Mouse (Mus musculus) hindlimb bud, embryonic 11.5 days (tissue): ENCODE results near the gene Inpp5a.
"Not testable (repeated sequence)": the region's sequence is repeated elsewhere in the genome, so short reads cannot be mapped to it uniquely, and the experiment has no call there.

ENCODE experiments used
- DNase-seq: peaks from one replicate; pipeline ENCODE4 v3.0.0-alpha.2; 2012; ENCODE audit warnings: low read depth, low spot score; ENCODE audit errors: extremely low spot score

The Inpp5a gene

DNA sequence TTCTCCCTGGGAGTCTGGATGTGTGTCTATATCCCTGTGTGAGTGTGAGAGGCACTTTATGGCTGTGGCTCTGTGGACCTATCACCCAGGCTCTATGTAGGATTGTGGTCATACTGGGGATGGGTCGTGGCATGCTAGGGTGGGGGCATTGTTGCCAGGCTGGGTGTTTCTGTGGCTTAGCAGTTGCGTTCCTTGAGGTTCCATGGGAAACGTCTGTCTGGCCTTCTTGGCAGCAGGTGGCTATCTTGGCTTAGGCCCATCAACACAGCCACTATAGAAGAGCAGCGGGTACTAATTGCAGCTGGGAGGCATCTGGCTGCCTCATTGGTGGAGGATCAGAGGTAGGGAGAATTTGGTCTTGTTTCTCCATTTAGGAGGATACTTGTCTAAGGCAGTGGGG, 10.7 kb downstream of the Inpp5a start:
- no peak for DNase-seq

DNA sequence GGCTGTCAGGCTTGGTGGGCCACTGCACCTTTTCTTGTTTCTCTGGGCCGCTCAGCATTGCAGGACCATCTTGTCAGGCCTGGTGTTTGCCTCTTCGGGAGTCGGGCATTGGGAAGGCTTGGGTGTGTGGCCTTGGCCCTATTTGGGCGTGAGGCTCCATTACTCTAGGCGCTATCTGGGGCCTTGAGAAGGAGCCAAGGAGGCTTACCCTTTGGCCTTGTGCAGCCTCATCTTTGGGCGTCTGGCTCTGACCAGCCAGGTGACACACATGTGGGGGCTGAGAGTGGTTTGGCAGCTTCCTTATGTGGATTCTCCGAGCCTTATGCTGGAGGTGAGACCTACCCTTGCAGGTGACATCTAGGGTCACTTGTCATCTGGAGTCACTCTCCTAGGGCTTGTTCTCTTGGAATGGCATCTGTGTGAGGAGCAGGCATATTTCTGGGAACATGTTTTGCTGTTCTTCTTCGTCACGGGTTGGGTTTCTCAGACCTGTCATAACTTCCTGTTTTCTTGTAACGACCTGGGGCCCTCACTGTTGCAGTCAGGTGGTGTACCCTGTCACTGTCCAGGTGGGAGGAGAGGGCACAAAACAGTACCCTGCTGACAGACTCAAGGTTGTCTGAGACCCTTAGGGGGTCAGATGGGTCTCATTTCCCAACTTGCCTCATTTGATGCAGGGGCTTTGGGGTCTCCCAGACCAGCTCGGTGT, 11.2 kb downstream of the Inpp5a start:
- no peak for DNase-seq

DNA sequence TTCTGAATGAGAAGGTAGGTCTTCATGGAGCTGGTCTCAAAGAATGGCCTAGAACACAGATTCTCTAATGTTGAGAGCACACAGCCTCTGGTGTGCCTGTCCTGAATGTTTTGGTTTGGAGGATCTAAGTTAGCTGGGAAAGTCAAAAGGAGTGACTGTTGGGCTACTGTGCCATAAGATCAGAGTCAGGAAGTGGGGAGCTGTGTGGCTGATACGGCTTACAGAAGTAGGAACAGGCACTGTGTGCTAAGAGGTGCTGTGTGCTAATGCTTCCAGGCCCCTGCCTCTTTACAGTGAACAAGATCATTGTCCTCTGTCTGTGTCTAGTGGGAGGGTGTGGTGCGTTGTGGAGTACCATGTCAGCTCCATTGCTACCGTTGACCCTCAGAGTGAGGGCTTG, 12.0 kb downstream of the Inpp5a start:
- no peak for DNase-seq

DNA sequence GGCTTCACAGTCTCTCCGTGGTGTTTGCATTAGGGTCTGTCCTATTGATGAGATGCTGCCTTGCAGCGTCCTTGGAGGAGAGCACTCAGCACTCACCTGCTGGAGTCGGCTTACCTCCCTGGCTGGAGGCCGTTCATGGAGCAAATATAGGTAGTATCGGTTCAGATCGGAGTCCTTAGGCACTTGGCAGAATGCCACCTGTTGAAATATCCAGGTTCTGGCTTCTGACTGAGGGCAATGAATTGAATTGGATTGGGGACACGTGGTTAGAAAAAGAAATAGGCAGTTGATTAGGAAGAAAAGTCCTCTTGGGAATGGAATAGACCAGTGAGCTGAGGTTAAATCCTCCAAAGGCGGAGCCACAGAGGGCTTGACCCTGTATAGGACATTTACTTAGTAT, 12.9 kb downstream of the Inpp5a start:
- no peak for DNase-seq

DNA sequence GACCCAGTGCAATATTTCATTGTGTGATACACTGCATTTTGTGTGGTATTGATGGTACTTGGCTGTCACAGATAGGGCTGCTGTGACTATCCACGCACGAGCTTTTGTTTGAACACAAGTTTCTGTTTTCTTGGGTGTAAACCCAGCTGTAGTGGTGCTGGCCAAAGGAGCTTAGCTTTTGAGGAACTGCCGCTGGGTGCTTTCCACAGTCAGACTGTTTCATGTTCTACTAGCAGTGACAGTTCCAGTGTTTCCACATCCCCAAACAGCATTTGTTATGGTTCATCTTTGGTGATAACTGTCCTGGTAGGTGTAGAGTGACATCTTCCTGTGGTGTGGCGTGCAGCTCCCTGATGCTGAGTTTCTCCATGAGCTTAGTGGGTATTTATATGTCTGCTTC, 13.8 kb downstream of the Inpp5a start:
- DNase-seq: no peak

DNA sequence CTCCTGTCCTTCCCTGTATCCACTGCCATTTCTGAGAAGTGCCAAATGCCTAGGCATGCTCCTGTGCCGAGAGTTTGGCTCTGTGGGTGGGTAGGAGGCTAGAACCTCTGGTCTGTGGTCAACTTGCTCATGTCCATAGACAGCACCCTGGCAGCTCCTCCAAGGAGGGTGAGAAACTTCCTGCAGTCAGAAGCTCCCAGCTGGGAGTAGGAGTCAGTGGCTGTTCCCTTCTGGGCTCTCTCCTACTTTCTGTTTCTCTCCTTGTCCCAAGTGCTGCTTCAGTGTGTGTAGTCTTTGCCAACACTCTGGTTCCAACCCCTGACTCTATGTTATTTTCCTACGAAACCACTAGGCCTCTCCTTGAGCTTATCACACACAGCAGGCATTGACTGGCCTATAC, 17.7 kb downstream of the Inpp5a start:
- no peak for DNase-seq

DNA sequence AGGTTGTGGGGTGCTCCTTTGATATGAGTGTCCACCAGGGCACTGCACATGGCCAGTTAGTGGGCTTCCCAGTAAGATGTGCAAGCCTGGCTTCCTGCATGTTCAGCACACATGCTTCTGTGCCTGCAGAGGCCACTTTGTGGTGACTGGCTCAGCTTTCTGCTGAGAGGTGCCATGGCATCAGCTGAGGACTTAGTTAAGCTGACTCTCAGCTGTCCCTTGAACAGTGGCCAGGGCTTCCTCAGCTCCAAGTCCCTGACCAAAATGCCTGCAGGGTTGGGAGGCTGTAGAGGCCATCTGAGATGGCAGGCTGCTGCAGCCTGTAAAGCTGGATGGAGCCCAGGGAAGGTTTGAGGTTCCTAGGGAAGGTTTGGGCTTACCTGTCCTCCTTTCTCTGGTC, 19.1 kb downstream of the Inpp5a start:
- DNase-seq: no peak

DNA sequence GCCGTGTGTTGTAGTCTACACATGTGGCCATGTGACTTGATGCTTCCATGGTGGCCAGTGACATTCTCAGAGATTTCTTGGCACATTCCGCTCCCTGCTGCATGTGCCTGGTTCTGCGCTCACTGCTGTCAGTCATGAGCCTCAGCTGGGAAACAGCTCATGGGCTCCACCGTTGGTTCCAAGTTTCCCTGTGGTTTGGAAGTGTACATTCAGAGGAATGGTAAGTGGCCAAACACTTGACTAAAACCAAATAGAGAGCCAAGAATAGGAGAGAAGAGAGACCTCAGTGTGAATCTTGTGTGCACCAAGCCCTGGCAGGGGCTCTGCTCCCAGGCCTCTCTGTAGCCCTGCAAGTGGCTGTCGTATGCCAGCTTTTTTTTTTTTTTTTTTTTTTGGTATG, 21.0 kb downstream of the Inpp5a start:
- DNase-seq: no peak

DNA sequence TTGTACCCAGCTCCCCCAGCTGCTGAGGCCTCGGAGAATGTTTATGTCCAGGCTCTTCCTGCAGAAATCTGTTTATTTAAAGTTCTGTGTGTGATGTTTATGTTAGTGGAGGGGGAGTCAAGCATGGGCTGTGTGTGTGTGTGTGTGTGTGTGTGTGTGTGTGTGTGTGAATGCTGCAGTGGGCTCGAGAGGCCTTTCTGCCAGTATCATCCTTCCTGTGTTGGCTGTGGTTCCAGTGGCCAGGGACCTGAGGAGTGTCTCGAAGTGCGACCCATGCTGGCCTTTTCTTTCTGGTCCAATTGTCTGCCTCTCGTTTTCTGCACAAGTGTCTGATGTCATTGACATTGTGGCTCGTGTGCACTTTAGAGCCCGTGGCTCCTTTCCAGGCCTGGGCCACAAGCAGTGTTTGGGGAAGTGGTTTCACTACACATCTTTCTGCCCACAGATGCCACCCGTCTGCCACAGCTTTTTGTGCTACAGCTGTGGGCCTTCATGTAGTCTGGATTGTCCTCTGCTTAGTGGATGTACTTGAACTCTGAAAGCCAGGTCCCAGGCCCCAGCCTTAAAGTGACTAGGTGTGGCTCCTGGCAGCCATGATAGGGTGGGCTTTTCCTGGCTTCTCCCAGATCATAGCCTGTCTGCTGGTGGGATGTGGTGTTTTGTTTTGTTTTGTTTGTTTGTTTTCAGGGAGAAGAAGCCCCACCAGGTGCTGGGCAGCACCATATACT, 23.5 kb downstream of the Inpp5a start:
- DNase-seq: no peak

DNA sequence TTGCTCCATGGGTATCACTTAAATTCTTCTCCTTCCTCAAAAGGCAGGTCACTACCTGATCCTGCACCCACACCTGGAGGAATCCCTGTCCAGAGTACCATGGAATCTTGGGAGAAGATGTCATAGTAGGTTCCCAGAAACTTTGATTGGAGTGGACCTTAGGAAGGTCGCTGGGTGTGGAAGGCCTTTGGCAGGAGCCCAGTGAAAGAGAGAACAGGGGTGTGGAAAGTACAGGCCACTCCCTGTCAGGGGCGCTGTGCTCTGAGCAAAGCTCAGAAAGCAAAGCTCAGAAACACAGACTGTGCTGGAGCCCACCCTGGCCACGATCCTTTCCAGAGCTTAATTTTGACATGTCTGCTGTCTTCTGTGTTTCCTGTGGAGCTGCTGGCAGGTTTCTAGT, 24.5 kb downstream of the Inpp5a start:
- DNase-seq: no peak

DNA sequence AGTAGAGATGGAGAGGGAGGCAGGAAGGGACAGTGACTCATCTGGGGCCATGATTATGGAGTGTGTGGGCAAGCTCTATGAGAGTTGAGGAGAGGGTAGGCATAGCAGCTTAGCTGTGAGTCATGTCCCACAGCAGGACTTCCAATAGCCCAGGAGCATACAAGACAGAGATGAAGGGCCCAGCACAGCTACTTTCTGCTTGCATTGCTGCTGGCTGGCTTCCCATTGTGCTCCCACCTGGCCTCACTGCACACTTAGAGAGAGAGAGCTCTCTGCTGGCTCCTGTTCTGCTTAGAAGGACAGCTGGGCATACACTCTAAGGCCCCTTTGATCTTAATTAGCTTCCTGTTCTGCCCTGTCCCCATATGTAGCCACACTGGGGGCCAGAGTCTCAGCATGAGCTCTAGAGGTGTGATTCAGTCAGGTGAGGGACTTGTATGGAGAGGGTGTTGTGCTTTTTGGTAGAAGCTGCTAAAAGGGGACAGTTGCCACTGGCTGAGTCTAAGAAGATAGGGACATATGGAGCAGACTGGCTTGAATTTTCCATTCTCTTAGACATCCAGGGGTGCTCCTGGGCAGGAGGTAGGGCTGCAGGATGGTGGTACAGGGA, 26.8 kb downstream of the Inpp5a start:
- DNase-seq: no peak

DNA sequence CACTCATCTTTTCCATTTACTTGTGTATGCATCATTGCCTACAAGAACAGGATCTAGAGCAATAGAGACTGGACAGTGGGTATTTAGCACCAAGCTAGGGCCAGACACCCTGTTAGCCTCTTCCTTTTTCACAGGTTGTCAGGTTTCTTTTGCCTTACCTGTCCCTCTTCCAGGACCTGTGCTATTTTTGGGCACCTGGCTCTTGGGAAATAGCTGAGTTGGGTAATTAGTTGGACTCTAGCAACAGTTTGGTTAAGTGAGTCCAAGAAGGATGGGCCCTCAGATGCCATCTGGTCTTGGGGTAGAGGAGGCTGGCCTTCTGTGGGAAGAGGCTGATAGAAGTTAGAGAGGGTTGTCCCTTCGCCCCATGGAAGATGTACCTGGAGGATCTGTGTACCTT, 29.5 kb downstream of the Inpp5a start:
- DNase-seq: no peak

DNA sequence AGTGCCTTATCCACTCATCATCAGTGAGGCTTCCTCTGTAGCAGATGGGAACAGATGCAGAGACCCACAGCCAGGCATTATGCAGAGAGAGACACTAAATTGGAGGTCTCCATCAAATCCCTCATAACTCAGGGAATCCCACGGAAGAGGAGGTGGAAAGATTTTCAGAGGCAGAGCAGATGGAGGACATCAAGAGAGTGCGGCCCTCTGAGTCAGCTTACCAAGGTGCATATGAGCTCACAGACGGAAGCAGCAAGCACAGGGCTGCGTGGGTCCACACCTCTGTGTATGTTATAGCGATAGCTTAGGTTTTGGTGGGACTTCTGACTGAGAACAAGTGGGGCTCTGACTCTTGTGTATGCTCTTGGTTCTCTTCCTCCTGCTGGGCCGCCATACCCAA, 33.9 kb downstream of the Inpp5a start:
- DNase-seq: no peak

DNA sequence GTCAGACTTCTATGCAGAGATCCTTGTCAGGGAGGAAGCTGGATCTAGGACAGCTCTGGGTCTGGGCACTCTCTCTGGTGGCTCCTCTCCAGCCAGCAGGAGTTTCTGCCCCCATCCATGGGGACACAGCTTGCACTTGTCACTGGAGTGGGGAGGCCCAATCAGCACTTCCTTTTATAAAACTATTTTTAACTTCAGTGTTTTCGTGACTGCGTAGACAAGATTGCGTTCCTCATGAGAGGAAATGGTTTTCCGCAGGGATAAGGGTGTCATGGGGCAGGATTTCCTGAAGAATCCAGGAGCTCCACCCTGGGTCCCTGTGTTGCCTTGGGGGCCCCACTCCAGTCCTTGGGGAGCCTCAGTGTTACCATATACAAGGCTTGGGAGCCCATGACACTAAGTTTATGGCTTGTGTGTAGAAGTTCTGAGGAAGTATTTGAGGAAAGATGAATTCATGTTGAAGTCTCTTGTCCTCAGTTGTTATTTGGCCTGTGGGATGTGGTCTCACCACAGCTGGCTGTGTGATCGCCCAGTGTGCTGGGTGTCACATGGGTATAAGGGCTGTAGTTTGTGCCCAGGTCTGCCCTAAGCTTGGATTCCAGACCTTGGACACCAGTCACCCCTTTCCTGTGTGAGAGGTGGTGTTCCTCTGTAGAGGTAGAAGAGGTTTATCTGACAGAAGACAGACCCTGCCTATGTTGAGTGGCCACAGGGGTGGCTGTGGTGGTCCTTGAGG, 45.4 kb downstream of the Inpp5a start:
- no peak for DNase-seq

DNA sequence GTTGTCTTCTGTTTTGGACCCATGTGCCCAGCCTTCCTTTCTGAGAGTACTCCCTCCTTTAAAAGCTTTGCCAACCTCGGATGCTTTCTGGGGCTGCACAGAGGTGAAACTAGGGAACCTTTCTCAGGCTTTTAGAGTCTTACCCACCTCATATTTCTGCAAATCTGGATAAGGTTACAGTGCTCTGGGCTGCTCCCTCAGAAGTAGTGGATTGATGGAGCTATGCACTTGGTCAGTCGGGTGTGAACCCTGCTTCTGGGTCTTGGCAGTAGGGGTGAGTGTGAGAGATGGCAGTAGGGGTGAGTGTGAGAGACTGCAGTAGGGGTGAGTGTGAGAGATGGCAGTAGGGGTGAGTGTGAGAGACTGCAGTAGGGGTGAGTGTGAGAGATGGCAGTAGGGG, 46.0 kb downstream of the Inpp5a start:
- DNase-seq: not testable (repeated sequence)

DNA sequence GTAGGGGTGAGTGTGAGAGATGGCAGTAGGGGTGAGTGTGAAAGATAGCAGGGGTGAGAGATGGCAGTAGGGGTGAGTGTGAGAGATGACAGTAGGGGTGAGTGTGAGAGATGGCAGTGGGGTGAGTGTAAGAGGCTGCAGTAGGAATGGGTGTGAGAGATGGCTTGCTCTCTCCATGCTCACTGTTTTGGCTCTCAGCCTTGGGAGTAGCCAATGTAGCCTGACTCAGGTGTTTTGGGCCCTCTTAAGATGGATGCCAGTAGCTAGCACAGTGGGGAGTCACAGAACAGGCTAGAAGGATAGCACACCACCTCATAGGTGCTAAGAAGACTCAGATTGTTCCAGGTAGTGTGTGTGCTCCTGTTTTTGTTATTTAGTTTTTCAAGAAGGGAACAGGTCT, 46.8 kb downstream of the Inpp5a start:
- DNase-seq: no peak

DNA sequence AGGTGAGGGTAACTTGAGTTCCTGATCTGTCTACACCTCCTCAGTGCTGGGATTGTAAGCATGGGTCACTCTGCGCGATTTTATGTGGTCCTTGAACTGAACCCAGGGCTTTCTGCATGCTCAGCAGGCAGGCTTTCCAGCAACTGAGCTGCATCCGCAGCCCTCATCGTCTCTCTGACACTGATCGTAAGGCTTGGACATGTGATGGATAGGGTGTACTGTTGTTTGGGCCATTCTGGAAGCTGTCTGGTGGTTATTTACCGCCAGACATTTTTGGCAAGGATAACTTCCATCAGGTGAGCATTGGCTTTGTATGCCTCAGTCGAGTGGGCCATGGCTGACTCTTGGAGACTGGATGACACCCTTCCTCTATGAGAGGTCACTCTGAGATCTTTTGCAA, 48.0 kb downstream of the Inpp5a start:
- DNase-seq: no peak

DNA sequence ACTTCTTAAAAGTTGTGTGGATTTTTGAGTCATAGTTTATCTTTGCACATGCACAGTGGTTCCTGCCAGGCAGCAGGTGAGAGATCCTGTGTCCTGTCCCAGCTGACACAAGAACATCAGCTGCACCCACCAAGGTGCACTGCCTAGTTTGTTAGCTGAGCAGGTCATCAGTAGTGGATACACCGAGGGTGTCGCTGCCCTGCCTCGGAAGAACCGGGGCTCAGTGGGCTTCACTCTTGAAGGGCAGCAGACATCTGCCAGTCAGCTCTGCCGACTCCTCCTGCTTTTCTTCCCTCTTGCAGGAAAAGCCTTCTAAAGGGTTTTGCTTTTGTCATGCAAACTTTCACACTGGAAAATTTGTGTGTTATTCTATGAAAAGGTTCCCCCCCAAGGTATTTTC, 48.6 kb downstream of the Inpp5a start:
- no peak for DNase-seq

DNA sequence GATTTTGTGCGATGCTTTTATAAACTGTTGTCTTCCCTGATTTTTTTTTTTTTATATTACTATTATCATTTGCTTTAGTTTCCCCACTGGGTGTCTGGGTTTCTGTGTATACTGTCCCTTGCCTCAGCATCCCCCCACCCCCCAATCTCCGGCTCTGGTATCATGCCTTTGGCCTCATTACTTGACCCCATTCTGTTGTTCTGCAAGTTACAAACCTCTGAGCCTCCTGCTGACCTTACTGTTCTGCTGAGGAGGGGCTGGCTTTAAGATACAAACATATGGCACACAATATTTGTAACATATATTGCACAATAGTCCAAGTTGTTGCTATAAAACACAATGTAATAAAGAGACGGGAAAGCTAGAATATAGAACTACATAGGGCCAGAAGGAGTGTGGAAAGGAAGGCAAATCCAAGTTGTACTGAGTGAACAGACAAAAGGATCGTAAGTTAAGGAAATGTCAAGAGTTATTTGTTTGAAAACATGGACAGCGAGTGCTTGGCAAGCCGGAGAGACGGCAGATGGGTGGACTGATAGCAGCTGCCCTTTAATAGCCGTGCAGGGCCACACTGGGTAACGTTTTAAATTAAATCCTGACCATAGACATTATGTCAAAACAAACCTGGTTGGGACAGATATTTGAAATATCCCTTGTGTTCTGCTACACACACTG, 49.2 kb downstream of the Inpp5a start:
- DNase-seq: no peak

DNA sequence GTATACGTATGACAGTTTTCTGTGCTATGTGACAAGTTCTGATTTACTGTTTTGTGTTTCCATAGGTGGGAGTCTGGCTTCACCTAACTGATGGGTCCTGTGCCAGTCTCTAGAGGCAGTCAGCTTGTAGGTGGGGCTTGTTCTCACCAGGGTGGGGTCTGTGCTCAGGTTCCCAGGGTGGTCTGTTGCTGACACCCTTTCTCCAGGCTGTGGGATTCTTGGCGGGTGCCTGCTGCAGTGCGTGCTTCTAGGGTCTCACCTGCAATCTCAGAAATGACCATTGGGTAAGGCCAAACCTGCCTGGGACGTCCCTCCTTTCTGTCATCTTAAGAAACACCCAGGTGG, 49.7 kb downstream of the Inpp5a start:
- DNase-seq: no peak

DNA sequence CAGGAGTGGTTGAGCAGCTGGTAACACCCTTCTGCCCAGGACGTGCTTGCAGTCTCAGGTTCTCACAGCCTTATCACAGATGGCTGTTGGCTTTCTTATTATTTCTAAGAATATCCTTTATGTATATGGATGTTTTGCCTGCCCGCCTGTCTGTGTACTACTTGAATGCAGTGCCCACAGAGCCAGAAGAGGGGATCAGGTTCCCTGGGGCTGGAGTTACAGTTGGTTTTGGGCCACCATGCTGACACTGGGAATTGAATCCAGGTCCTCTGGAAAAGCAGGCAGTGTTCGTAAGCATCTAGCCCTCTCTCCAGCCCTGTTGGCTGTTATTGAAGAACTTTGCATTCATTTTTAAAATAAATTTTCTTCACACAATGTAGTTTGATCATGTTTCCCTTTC, 50.1 kb downstream of the Inpp5a start:
- no peak for DNase-seq
